Mouse (Mus musculus) CH12.LX (cell line): ENCODE results near the gene Plod3.

Experiments
- CHD2 ChIP-seq: IDR thresholded peaks from 2 replicates; pipeline ENCODE4 v1.6.1; 2011; ENCODE audit warnings: low read length, improper control_type of control experiment
- CTCF ChIP-seq, 2 experiments: IDR thresholded peaks in 1 of 2; conservative IDR thresholded peaks in 1 of 2; 2 replicates each; pipeline ENCODE4 v1.5.1; 2011 to 2012; ENCODE audit warnings: low read depth in 2 of 2, low read length in 2 of 2, improper control_type of control experiment in 1 of 2, inconsistent platforms in 1 of 2, mild to moderate bottlenecking in 1 of 2, moderate library complexity in 1 of 2
- GABPA ChIP-seq: IDR thresholded peaks from 2 replicates; pipeline ENCODE4 v1.6.1; 2012; ENCODE audit warnings: low read depth, low read length, improper control_type of control experiment, inconsistent platforms; ENCODE audit not compliant: insufficient replicate concordance
- HCFC1 ChIP-seq: IDR thresholded peaks from 2 replicates; pipeline ENCODE4 v1.6.1; 2012; ENCODE audit warnings: low read depth, mild to moderate bottlenecking, inconsistent platforms, low read length, improper control_type of control experiment
- MAFK ChIP-seq: IDR thresholded peaks from 2 replicates; pipeline ENCODE4 v1.6.1; 2011; ENCODE audit warnings: low read length, improper control_type of control experiment; ENCODE audit not compliant: insufficient replicate concordance
- MAZ ChIP-seq: IDR thresholded peaks from 2 replicates; pipeline ENCODE4 v1.6.1; 2012; ENCODE audit warnings: low read depth, mild to moderate bottlenecking, inconsistent platforms, low read length, improper control_type of control experiment, moderate library complexity
- SIN3A ChIP-seq: IDR thresholded peaks from 2 replicates; pipeline ENCODE4 v1.6.1; 2012; ENCODE audit warnings: low read length, improper control_type of control experiment, inconsistent platforms
- USF2 ChIP-seq: conservative IDR thresholded peaks from 2 replicates; pipeline ENCODE4 v1.6.1; 2011; ENCODE audit warnings: low read depth, low read length, improper control_type of control experiment

- TF ChIP-seq USF2 (no peak), GABPA (no peak; the same call in 1 of the 2 replicates), SIN3A (peak; percentile 89; the same call in 1 of the 2 replicates), CTCF (conservative IDR thresholded peaks at IDR 0.05 in 1 of 2, IDR thresholded peaks at IDR 0.05 in 1 of 2; ENCODE audit: low read depth in 2 of 2, low read length in 2 of 2) (no peak), MAZ (no peak), HCFC1 (peak; percentile 89), MAFK (no peak), CHD2 (no peak)
These were observed at the start of gene Plod3 for GRCm38 (mm10) chr5:136986695-136987137.
